Mouse (Mus musculus) frontal cortex, adult (tissue): ENCODE data around the gene Tspan31.
"Not testable (repeated sequence)": the region's sequence is repeated elsewhere in the genome, so short reads cannot be mapped to it uniquely, and the experiment has no call there.

Experiments
- ATAC-seq: cut with Nextera tagmentation; 2 replicates; pipeline ENCODE4 v1.9.2; 2017; ENCODE audit warnings: mild to moderate bottlenecking, moderate library complexity, mixed read lengths; ENCODE audit not compliant: low TSS enrichment

Tspan31 gene

DNA sequence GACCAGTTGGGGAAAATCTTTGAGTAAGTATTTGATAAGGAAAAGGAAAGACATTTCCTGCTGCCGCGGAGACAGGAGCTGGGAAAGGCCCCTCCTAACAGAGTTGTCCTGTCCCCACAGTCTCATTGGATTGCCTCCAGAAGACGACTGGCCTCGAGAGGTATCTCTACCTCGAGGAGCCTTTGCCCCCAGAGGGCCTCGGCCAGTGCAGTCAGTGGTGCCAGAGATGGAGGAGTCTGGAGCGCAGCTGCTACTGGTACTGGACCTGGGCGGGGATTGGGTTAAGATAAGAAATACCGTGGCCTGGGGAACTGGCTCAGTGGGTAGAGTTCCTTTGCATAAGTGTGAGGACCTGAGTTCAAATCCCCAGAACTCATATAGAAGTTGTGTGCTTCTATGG lies 4.1 kb downstream of the Tspan31 start:
- no peak for ATAC-seq

DNA sequence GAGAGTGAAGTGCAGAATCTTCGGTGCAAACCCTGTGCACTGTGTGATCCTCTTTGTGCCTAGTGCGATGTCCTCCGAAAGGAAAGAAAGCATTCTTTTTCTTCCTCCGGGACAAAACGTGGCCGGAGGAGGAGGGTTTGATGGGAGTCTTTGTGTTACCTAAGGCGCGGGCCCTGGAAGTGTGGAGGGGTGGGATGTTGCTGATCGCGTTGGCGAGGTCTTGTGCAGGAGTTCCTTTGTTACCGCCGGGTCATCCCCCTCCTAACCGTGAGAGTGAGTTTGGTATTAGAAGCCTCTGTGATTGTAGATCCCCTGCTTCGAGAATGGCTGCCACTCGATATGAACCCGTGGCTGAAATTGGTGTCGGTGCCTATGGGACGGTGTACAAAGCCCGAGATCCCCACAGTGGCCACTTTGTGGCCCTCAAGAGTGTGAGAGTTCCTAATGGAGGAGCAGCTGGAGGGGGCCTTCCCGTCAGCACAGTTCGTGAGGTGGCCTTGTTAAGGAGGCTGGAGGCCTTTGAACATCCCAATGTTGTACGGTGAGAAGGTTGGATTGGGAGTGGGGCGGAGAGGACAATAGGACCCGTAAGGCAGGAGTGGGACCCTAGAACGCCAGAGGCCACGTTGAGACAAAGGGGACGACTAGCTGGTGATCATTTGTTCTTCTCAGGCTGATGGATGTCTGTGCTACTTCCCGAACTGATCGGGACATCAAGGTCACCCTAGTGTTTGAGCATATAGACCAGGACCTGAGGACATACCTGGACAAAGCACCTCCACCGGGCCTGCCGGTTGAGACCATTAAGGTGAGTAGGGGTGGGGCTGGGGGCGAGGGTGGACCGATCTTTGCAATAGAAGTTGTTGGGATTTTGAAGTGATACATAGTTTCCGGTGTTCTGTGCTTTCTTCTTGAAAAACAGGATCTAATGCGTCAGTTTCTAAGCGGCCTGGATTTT lies 5.9 kb downstream of the Tspan31 start:
- ATAC-seq, result no peak

DNA sequence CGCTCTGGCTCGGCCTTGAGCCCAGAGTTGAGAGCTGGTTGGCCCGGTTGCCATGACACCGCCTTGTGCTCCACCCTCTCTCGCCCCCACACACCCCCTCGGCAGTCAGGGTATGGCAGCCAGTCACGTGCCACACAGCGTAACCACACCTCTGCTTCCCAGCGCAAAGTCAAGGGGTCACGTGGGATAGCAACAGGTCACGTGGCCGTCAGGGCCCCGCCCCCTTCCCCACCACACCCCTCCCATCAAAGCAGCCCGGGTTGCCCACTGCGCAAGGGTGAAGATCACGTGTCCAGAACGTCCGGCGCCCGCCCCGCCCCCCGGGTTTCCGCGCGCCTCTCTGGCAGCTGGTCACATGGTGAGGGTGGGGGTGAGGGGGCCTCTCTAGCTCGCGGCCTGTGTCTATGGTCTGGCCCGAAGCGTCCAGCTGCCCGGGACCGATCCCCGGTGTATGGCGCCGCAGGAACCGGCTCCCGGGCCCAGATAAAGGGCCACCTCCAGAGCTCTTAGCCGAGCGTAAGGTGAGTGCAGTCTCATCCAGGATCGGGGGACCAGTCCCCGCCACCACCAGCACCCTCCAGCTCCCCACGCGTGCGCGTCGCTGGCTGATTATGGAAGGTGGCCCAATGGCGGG lies 6.7 kb downstream of the Tspan31 start, which contains the start of gene Cdk4:
Cdk4 (plus strand) TSS at position 296 of the 634 bp plus-strand sequence.
- peak; percentile 58 for ATAC-seq

DNA sequence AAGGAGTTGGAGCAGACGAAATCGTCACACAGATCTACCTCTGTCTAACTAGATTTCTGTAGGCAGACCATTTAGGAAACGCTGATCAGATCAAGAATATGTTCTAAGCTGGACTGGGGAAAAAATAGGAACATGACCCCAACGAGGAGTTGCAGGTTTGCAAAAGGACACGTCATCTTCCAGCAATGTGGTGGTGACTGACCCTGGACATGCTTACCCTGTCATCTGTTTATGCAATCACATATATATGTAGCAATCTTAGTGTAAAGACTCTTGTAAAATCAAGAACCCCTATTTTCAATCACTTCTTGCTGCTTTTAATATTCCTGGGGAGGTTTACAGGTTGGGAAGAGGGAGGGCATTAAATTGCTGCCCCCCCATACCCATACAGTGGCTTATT lies 7.6 kb downstream of the Tspan31 start:
- ATAC-seq, result no peak

DNA sequence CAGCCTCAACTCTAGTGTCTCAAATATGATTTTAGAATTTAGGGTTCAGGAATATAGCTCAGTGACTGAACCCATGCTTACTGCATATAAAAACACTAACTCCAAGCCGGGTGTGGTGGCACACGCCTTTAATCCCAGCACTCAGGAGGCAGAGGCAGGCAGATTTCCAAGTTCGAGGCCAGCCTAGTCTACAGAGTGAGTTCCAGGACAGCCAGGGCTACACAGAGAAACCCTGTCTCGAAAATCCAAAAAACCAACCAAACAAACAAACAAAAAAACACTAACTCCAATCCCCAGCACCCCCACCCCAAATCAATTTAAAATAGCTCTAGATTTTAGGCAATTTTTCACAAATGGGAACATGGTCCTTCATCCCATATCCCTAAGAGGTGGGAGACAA lies 8.0 kb downstream of the Tspan31 start:
- ATAC-seq, result not testable (repeated sequence)

DNA sequence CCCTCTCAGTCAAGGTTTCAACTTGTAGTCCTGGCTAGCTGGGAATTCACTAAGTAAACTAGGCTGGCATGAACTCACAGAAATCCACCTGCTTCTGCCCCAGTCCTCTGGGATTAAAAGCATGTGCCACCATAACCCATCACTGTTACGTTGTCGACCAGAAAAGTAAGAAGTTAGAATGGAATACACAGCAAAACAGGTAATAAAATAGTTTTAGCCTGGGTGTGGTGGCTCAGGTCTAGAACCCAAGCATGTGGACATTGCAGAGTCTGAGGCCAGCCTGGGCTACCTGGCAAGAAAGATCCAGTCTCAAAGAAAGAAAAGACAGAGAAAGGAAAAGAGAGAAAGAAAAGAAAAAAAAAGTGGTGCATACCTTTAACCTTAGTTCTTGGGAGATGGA lies 8.6 kb downstream of the Tspan31 start:
- no peak for ATAC-seq

DNA sequence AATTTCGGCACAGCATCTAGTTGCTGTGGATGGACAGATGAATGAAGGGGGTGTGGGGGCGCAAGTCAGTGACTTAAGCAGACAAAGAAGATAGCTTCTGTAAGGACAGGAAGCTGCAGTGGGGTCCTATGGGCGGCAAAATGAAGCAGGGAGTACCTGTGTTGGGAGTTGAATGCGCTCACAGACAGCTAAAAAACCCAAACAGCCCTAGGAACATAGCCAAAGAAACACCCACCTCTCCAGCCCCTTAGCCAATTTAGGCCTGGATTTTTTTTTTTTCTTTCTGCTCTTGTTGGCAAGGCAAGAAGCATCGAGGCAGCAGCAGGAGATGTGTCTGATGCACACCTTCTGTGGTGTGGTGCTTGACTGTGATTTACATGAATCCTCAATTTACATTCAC lies 9.0 kb downstream of the Tspan31 start:
- no peak for ATAC-seq

DNA sequence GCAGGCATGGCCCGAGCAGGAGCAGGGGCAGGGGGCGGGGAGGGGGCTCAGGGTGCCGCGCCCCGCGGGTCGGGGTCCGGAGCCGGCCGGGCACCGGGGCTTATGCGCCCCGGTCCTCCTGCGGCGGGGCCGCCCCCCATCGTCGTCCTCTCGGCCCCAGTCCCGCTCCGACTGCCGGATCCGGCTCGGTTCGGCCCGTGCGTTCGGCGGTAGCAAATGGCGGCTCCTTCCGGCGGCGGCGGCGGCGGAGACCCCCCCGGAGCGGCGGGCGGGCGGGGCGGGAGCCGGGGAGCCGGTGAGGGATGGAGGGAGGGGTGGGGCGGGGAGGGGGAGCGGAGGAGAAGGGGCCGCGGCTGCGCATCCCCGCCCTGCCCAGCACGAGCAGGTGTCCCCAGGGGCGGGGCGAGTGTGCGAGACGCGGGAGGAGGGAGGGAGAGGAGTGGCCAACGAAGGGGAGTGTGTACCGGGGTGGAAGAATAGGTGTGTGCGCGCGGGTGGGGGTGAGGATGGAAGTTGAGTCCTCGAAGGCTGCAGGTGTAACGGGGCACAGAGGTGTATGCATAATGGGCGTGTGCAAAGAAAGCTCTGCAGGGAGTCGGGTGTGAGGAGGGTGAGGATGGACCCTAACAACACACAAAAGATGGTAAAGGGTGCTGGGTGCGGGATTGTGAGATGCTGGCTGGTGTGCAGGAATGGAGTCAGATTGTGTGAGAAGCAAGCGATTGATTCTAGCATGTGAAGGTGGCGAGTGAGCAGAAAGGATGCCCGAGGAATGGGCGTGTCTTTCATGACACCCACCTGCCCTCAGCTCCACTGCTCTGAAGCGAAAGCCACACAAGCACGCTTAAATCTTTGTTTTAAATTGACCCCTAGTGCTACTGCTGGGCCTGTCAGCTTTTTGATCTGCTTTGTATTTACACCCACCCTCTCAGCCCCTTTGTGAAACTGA lies 9.8 kb downstream of the Tspan31 start, which contains the start of gene March9:
March9 (minus strand) TSS at position 217 of the 949 bp plus-strand sequence.
- peak; percentile 28 for ATAC-seq

DNA sequence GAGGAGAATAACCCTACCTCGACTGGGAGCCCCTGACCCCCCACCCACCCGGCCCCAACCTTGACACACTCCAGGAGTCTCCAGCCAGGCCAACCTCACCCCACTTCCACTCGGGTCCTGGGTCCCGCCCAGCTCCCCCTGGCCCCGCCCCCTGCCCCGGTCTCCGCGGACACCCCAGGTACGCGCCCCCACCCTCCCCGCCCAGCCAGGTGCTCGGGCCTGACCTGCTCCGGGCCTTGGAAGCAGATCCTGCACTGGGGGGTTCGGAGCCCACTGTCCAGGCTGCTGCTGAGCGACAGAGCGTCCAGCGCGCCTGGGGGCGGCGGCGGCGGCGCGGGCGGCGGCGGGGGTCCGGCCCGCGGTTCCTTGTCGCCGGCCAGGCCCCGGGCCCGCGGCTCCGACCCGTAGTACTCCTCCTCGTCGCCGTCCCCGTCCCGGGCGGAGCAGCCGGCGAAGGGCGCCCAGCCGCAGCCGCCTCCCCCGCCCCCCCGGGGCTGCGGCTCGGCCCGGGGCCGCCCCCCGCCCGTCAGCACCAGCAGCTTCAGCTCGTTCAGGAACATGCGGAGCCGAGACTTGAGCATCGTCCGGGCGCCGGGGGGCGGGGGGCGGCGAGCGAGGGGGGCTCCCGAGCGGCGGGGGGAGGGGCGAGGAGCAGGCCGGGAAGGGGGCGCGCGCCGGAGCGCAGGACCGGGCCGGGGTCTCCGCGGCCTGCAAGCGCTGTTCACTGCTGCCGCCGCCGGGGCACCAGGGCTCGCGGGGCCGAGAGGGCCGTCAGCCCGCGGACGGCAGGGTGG lies 10.7 kb downstream of the Tspan31 start:
- no peak for ATAC-seq

DNA sequence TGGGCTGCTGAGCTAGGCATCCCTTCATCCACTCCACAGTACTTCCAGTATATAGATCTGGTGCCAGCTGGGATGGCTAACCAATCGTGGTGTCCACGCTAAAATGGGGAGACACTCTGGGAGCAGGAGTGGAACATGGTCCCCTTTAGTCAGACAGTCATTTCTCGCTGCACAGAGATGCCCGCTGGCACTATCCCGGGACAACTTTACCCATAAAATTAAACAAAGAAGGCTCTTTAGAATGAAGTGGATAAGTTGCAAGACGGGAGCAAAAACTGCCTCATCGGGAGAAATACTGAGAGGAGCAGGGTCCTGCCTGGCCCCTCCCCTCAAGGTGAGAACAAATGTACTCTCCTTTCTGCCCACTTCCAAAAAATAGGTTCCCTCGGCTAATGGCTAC lies 11.4 kb downstream of the Tspan31 start:
- no peak for ATAC-seq

DNA sequence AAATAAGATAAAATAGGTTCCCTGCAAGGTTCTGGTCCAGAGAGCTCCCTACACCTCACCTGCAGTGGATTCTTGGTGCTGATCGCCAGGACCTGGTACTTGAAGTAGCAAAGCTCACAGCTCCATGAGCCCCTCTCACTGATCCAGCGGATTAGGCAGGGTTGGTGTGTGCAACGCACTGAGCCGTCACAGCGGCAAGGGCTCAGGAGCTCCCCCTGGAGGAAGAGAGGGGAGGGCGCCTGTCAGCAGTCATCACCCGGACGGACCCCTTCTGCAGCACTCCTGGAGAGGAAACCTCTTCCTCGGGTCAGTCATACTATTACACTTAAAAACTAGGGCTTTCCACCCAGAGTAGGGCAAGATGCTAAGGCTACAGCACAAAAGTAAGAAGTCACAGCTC lies 11.9 kb downstream of the Tspan31 start:
- peak; percentile 40 for ATAC-seq

DNA sequence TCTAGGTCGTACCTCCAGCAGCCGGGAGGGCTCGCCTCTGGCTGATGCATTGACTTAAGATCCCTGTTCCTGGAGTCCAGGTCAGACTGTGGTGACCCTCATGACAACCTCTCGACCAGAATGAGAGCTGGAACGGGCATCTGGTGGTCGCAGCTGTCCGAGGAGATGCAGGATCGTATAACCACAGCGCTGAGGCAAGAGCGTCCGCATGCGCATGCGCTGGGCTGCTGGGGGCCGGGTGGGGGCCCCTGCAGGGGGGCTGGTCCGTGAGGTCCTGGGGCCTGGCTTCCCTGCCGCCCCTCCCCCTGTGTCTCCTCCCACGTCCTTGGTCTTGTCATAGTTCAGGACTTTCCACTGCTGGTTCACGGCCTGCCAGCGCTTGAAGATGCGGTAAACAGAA lies 13.6 kb downstream of the Tspan31 start:
- no peak for ATAC-seq

DNA sequence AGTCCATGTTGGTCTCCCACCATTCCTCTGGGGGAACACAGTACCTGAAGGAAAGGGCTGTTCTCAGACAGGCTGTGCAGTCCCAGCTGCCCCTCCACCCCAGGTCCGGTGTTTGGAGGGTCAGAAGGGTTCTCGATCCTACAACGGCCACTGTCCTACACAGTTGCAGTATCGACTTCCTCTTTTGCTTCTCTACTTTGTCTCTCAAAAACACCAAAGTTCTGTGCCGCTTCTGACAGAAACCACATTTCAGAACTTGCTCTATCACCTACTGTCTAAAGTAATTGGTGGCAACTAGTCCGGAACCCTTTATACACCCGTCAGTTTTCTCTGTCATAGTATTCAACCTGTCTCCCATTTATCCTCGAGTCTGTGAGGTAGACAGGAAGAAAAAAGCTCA lies 14.7 kb downstream of the Tspan31 start:
- no peak for ATAC-seq

DNA sequence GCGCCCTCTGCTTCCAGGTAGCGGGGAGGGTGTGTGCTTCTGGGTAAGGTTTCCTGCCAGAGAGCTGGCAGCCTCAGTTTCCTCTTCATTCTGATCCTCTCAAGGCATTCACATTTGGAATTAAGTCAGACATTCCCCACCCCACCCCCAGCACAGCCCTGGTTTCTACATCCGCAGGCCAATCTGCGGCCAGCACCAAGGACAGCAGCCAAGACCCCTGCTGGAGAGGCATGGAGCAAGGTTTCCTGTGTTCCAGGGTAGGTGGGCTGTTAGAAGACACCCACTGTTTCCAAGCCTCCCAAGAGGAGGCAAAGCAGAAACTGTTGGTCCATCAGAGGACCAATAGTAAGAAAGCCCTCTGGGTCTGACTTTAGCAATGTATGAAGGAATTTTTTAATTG lies 15.4 kb downstream of the Tspan31 start:
- ATAC-seq, result no peak

DNA sequence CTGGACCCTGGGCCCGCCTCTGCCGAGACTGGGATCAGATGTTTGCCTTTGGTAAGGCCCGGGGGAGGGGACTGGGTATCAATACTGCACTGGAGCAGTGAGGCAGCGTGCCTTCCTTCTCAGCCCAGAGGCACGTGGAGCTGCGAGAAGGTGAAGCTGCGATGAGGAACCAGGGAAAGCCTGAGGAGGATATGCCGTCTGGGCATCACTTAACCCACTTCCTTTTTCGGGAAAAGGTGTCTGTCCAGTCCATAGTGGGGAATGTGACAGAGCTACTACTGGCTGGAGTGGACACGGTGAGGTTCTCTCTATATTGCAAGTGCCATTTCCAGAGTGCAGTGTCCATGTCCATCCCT lies 20.0 kb downstream of the Tspan31 start:
- no peak for ATAC-seq

DNA sequence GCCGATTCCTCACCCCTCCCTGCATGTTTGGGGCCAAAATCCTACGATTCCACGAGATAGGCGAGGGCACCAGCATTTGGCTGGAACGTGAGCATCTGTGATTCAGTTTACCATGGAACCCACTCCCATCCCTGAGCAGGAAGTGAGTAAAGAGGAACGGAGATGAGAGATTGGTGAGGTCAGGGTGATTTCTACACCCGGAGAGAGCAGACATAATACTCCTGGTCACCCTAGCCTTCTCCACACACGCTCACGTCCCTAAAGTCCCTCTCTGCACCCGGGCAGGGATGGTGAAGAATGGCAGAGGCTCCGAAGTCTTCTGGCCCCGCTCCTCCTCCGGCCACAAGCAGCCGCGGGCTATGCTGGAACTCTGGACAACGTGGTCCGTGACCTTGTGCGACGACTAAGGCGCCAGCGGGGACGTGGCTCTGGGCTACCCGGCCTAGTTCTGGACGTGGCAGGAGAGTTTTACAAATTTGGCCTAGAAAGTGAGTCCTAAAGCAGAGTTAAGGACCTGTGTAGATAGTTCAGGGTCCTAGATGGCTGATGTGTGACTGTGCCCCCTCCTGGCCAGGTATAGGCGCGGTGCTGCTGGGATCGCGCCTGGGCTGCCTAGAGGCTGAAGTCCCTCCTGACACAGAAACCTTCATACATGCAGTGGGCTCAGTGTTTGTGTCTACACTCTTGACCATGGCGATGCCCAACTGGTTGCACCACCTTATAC lies 20.5 kb downstream of the Tspan31 start:
- ATAC-seq, result no peak

DNA sequence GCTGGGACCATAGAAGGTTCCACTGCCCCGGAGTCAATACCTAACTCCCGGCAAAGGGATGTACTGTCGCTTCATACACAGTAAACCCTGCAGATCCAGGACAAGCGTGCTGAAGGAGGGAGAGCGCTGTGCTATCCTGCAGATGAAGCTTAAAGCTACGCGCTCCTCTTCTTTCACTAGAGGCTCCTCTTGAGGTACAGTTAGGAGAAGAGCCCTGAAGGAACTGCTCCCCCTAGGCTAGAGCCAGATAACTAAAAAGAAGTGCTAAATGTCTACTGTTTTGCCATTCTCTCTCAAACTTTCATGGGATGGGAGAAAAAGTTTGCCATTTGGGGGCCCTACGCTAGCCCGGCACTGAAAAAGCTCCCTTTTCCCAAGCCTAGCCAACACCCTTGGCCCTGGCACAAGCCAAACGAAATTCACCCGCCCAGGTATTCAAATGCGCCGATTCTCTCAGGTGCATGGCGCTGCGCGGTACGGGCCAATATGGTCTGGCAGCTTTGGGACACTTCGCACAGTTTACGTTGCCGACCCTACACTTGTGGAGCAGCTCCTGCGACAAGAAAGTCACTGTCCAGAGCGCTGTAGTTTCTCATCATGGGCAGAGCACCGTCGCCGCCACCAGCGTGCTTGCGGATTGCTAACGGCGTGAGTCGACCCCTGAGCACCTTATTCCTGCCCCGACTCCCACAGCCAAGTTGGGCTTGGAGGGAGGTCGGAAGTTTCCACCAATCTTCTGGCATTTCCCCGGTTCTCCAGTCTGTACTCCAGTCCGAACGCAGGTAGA lies 21.3 kb downstream of the Tspan31 start:
- peak; percentile 75 for ATAC-seq

DNA sequence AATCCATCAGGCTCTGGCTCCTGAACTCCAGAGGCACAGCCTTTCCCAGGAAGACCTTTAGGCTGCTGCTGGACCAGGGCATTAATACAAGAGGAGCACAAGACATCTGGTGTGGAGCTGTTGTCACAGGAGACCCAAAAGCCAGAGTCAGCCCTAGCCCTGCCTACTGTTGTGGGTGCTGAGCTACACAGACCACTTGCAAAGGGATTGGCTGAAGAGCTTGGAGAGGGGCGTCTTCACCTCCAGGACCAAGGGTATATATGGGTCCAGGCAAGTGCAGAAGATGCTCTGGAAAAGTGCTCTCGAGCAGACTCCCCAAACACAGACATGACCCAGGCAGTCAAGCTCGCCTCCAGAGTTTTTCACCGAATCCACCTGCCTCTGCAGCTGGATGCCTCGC lies 22.1 kb downstream of the Tspan31 start, which contains the start of gene Cyp27b1:
Cyp27b1 (plus strand) TSS at position 297 of the 400 bp plus-strand sequence.
- no peak for ATAC-seq

DNA sequence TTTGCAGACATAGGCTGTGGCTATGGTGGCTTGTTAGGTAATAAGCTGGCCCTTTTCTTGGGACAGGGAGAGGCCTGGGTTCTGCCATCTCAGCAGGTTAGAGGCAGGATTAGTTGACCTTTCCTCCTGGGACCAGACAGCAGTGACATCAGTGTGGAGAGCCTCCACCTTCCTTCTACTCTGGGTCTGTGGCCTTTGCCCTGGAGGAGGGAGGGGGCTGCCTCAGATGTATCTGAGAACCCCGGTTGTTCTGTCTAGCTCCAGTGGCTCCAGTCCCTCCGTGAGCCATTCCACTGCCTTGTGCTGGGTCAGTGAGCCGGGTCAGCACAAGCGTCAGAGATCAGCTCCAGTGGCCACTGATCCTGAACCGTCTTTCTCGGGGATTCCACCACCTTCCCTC lies 26.9 kb downstream of the Tspan31 start:
- ATAC-seq, result no peak
